Mouse (Mus musculus): ENCODE measurements around the gene Olfr1281.

- no peak for TF ChIP-seq ETS1 (IDR thresholded peaks at IDR 0.05; ENCODE audit: low read depth, low read length)
- no peak for TF ChIP-seq CTCF (IDR thresholded peaks at IDR 0.05 in 2 of 3, conservative IDR thresholded peaks at IDR 0.05 in 1 of 3; ENCODE audit: control insufficient read depth in 1 of 3, insufficient read depth in 1 of 3, low read depth in 2 of 3, low read length in 3 of 3, poor library complexity in 1 of 3, severe bottlenecking in 1 of 3)
These were observed 27.8 kb upstream of the Olfr1281 start for GRCm38 (mm10) chr2:111298541-111298940.
